Mouse (Mus musculus): ENCODE results near the gene Ino80. TPM values are rescaled to one million over a fixed set of nuclear protein-coding genes. Genes with fewer than 3 reads are reported as not detected.

The Ino80 gene
- total and polyA plus RNA-seq, 3 experiments: 5.1 to 9.7 (median 9.5) TPM

DNA sequence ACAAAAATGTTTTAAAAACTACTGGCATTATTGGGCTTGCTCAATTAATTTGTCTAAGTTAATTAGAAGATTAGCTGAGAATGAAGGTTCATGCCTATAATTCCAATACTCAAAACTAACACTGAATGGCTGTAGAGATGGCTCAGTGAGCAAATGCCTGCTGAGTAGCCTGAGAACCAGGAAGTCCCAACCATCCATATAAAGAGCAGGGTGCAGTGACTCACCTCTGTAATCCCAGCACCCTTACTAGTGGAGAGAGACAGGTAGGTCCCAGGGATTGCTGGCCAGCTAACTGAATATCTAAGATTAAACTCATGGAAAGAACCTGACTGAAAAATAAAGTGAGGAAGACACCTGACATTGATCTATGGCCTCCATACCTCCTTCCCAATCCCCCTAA is 78.2 kb downstream of the Ino80 start:
- intact Hi-C loops (cut with DNase I): no loop called here
- no peaks in the 10 kb centered on the region; the same call in 1 of the 2 replicates for H3K4me1 ChIP-seq (ENCODE audit: control insufficient read depth, insufficient read depth, low read length)
- no peak overlapping the region for H3K27ac ChIP-seq

DNA sequence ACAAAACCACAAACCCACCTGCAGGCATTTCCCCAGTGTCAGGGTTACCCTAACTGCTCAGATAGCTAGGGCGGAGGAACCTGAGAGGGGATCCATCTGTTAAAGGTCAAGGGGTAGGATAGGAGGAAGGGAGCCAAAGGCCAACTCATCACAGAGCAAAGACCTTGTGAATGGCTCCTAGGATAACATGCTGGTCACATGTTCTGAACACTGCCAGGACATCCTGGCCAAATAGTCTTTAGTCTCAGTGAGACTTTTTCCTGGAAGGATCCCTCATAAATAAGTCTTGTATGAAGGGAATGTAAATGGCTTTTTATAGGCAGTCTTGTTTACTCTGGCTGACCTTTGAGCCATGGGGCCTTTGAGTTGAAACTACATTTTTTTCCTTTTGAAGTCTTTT is 78.8 kb downstream of the Ino80 start:
- TF ChIP-seq CTCF (IDR thresholded peaks at IDR 0.05) (no peak), EP300 (IDR thresholded peaks at IDR 0.05; ENCODE audit: insufficient read depth, low read depth, low read length) (no peak), POLR2A (IDR thresholded peaks at IDR 0.05; ENCODE audit: insufficient read depth, low read depth, low read length) (no peak)
- intact Hi-C loops (cut with DNase I): no loop called here
- H3K79me2 ChIP-seq (replicated peaks; ENCODE audit: control insufficient read depth, insufficient read depth, low read length): no peaks in the 10 kb centered on the region
- no peak overlapping the region for H3K27ac ChIP-seq
- no peaks in the 10 kb centered on the region; the same call in 1 of the 2 replicates for H3K4me1 ChIP-seq (ENCODE audit: control insufficient read depth, insufficient read depth, low read length)
- no peaks in the 10 kb centered on the region for H3K27me3 ChIP-seq (ENCODE audit: control insufficient read depth, insufficient read depth, low read length)
- no peak overlapping the region for H3K9ac ChIP-seq (ENCODE audit: low read depth, low read length)
- no peak overlapping the region for H3K4me3 ChIP-seq
- WGBS: 88% methylated on average over 1 of the region's 1 CpGs
- H3K36me3 ChIP-seq (ENCODE audit: control insufficient read depth, insufficient read depth, low read length): peaks cover 9% of the 10 kb centered on the region; the same call in 1 of the 2 replicates
- DNase-seq: no peak

More for the DNA sequence above, 78.2 kb downstream of the Ino80 start:
- H3K4me3 ChIP-seq: no peak overlapping the region
- no peak for DNase-seq
- no peaks in the 10 kb centered on the region for H3K79me2 ChIP-seq (replicated peaks; ENCODE audit: control insufficient read depth, insufficient read depth, low read length)
- H3K36me3 ChIP-seq (ENCODE audit: control insufficient read depth, insufficient read depth, low read length): peaks cover 9% of the 10 kb centered on the region; the same call in 1 of the 2 replicates
- TF ChIP-seq EP300 (IDR thresholded peaks at IDR 0.05; ENCODE audit: insufficient read depth, low read depth, low read length) (no peak), POLR2A (IDR thresholded peaks at IDR 0.05; ENCODE audit: insufficient read depth, low read depth, low read length) (no peak), CTCF (IDR thresholded peaks at IDR 0.05) (no peak)
- no peak overlapping the region for H3K9ac ChIP-seq (ENCODE audit: low read depth, low read length)
- H3K27me3 ChIP-seq (ENCODE audit: control insufficient read depth, insufficient read depth, low read length): no peaks in the 10 kb centered on the region

DNA sequence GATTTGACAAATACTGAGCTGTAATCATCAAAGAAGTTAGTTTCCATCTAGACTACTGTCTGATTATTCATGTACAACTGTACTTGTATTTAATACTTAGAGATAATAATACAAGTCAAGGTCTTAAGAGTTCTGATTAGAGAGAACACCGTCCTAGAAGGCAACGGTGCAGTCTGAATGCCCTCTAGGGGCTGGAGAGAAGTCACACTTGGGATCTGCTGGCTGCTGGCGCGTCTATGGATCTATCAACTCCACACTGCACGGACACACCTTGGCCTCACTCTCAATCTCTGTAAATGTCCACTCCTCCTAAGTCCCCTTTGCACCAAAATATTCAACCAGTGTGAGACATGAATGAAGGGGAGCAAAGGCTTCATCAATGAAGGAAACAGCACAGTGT is 79.2 kb downstream of the Ino80 start:
- Histone ChIP-seq H3K4me3 (no peak overlapping the region), H3K4me1 (ENCODE audit: control insufficient read depth, insufficient read depth, low read length) (no peaks in the 10 kb centered on the region; the same call in 1 of the 2 replicates), H3K27ac (no peak overlapping the region), H3K9ac (ENCODE audit: low read depth, low read length) (no peak overlapping the region), H3K36me3 (ENCODE audit: control insufficient read depth, insufficient read depth, low read length) (peaks cover 9% of the 10 kb centered on the region; the same call in 1 of the 2 replicates), H3K27me3 (ENCODE audit: control insufficient read depth, insufficient read depth, low read length) (no peaks in the 10 kb centered on the region), H3K79me2 (replicated peaks; ENCODE audit: control insufficient read depth, insufficient read depth, low read length) (no peaks in the 10 kb centered on the region)
- peak; percentile 47 for TF ChIP-seq CTCF (IDR thresholded peaks at IDR 0.05)
- no peak for TF ChIP-seq EP300 (IDR thresholded peaks at IDR 0.05; ENCODE audit: insufficient read depth, low read depth, low read length)
- intact Hi-C loops (cut with DNase I): no loop called here
- WGBS: 60% methylated on average over 5 of the region's 5 CpGs
- DNase-seq: no peak

DNA sequence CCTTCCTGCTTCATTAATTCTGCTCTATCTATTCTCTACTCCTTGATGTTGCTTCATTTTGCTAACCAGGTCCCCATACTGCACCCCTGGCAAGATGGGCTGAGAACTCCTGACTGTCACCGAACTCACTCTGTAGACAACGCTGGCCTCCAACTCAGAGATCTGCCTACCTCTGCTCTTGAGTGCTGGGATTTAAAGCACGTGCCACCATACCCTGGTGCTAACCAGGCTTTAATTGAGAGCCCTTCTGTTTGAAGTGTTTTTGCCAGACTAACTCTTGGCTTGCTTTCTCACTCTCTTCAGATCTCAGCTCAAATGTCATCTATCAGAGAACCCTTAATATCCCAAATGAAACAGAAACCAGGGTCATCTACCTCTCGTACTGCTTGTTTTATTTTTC is 87.5 kb downstream of the Ino80 start:
- DNase-seq: no peak
- Histone ChIP-seq H3K27me3 (ENCODE audit: control insufficient read depth, insufficient read depth, low read length) (no peaks in the 10 kb centered on the region), H3K27ac (no peak overlapping the region), H3K9ac (ENCODE audit: low read depth, low read length) (no peak overlapping the region), H3K79me2 (replicated peaks; ENCODE audit: control insufficient read depth, insufficient read depth, low read length) (no peaks in the 10 kb centered on the region), H3K4me3 (no peak overlapping the region), H3K4me1 (ENCODE audit: control insufficient read depth, insufficient read depth, low read length) (peaks cover 3% of the 10 kb centered on the region), H3K36me3 (ENCODE audit: control insufficient read depth, insufficient read depth, low read length) (peaks cover 9% of the 10 kb centered on the region)
- intact Hi-C loops (cut with DNase I): no loop called here
- no peak for TF ChIP-seq POLR2A (IDR thresholded peaks at IDR 0.05; ENCODE audit: insufficient read depth, low read depth, low read length)
- no peak for TF ChIP-seq CTCF (IDR thresholded peaks at IDR 0.05)
- TF ChIP-seq EP300 (IDR thresholded peaks at IDR 0.05; ENCODE audit: insufficient read depth, low read depth, low read length): no peak
- 76% methylated on average over 4 of the region's 4 CpGs for WGBS

DNA sequence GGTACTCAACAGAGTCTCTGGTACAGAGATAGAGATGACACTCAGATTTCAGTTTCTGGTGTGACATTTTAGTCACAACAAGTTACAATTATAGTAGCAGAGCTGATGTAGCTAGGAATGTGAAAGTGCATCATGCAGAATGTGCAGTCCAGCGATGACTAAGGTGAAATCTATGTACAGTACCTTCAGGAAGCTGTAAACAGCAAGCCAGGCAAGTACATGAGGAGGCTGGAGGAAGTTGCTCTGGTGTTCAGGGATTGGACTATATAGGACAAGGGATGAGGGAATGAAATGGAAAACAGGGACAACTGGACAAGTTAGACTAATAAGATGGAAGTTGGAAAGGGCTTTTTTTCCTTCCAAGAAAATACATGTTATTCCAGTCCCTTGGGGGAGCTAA is 89.2 kb downstream of the Ino80 start:
- TF ChIP-seq POLR2A (IDR thresholded peaks at IDR 0.05; ENCODE audit: insufficient read depth, low read depth, low read length) (no peak), EP300 (IDR thresholded peaks at IDR 0.05; ENCODE audit: insufficient read depth, low read depth, low read length) (no peak), CTCF (IDR thresholded peaks at IDR 0.05) (no peak)
- Histone ChIP-seq H3K79me2 (replicated peaks; ENCODE audit: control insufficient read depth, insufficient read depth, low read length) (no peaks in the 10 kb centered on the region), H3K27ac (peak overlapping the region; percentile 26; the same call in 1 of the 2 replicates), H3K4me3 (no peak overlapping the region), H3K4me1 (ENCODE audit: control insufficient read depth, insufficient read depth, low read length) (peaks cover 3% of the 10 kb centered on the region), H3K9ac (ENCODE audit: low read depth, low read length) (peak overlapping the region; percentile 25; the same call in 1 of the 2 replicates), H3K27me3 (ENCODE audit: control insufficient read depth, insufficient read depth, low read length) (no peaks in the 10 kb centered on the region), H3K36me3 (ENCODE audit: control insufficient read depth, insufficient read depth, low read length) (peaks cover 9% of the 10 kb centered on the region)
- DNase-seq: no peak
- intact Hi-C loops (cut with DNase I): no loop called here
- WGBS: 23% methylated on average over 1 of the region's 1 CpGs

DNA sequence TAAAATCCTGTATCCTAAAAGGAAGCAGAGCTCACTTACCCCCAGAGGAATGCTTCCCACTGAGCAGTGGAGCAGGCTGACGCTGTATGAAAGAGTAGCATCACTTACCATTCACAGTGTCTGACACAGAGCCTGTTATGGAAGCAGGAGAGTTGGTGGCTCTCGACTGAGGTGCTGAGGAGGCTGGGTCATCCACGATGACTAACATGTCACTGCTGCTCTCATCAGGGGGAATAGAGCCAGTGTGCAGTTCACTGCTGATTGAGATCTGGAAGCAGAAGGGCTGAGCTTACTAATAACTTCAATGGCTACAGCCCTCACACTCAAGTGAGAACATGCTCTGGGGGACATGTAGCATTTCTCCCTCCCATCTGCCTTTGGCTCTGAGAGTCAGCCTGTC is 98.0 kb downstream of the Ino80 start:
- no peak for DNase-seq
- no peak overlapping the region for H3K27ac ChIP-seq
- peaks cover 8% of the 10 kb centered on the region; the same call in 1 of the 2 replicates for H3K36me3 ChIP-seq (ENCODE audit: control insufficient read depth, insufficient read depth, low read length)
- H3K27me3 ChIP-seq (ENCODE audit: control insufficient read depth, insufficient read depth, low read length): no peaks in the 10 kb centered on the region
- no peaks in the 10 kb centered on the region for H3K79me2 ChIP-seq (replicated peaks; ENCODE audit: control insufficient read depth, insufficient read depth, low read length)
- intact Hi-C loops (cut with DNase I): loop anchor here (5.0 kb wide), 1 partner anchor 37 kb away; no protein-coding TSS in a partner anchor
- no peak overlapping the region for H3K4me3 ChIP-seq
- WGBS: 72% methylated on average over 3 of the region's 3 CpGs
- peaks cover 3% of the 10 kb centered on the region; the same call in 1 of the 2 replicates for H3K4me1 ChIP-seq (ENCODE audit: control insufficient read depth, insufficient read depth, low read length)
- H3K9ac ChIP-seq (ENCODE audit: low read depth, low read length): no peak overlapping the region
- TF ChIP-seq EP300 (IDR thresholded peaks at IDR 0.05; ENCODE audit: insufficient read depth, low read depth, low read length) (no peak), POLR2A (IDR thresholded peaks at IDR 0.05; ENCODE audit: insufficient read depth, low read depth, low read length) (no peak), CTCF (IDR thresholded peaks at IDR 0.05) (no peak)
